Mouse (Mus musculus): Measurements from ENCODE around the gene 6430628N08Rik. TPM values are rescaled to one million over a fixed set of nuclear protein-coding genes. Genes with fewer than 3 reads are reported as not detected.

Gene 6430628N08Rik
- polyA plus RNA-seq, 1 experiment from 2014 or later = 0.44 TPM

DNA sequence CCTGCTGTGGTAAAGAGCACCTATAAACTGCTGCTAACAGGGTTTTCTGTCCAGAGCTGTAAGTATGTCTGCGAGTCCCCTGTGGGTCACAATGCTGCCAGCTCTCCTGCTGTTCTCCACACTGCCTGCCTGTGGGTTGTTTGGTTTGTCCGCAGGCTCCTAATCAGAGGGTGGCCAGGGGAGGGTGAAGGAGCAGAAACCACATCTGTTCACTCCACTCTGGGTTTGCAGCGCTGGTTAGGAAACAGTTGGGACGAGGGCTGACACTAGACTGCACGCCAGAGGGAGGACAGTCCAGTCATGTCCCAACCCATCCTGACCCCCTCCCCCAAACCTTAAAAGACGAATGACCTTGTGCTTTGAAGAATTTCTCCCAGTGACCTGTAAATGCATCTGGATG, 35.4 kb upstream of the 6430628N08Rik start:
- ATAC-seq = no peak
- WGBS = 53% methylated on average over 6 of the region's 6 CpGs
- Histone ChIP-seq H3K4me3 (ENCODE audit: low read length) (no peak overlapping the region), H3K36me3 (ENCODE audit: control insufficient read depth, insufficient read depth, low read length) (no peaks in the 10 kb centered on the region; the same call in 1 of the 2 replicates), H3K27me3 (replicated peaks; ENCODE audit: control insufficient read depth, insufficient read depth, low read length) (no peaks in the 10 kb centered on the region), H3K9me3 (ENCODE audit: control insufficient read depth, low read length) (no peaks in the 10 kb centered on the region), H3K9ac (ENCODE audit: low read depth, low read length) (no peak overlapping the region), H3K4me1 (ENCODE audit: control insufficient read depth, insufficient read depth, low read depth, low read length) (peaks cover 19% of the 10 kb centered on the region), H3K4me2 (ENCODE audit: low read length) (no peak overlapping the region), H3K27ac (ENCODE audit: low read depth, low read length) (no peak overlapping the region)

GRCm38 (mm10) chr4:115855609-115856008, 34.9 kb upstream of the 6430628N08Rik start:
- Histone ChIP-seq H3K27ac (ENCODE audit: low read depth, low read length) (peak overlapping the region; percentile 27; the same call in 1 of the 2 replicates), H3K9me3 (ENCODE audit: control insufficient read depth, low read length) (no peaks in the 10 kb centered on the region), H3K4me1 (ENCODE audit: control insufficient read depth, insufficient read depth, low read depth, low read length) (peaks cover 19% of the 10 kb centered on the region), H3K36me3 (ENCODE audit: control insufficient read depth, insufficient read depth, low read length) (no peaks in the 10 kb centered on the region; the same call in 1 of the 2 replicates), H3K4me3 (ENCODE audit: low read length) (no peak overlapping the region), H3K9ac (ENCODE audit: low read depth, low read length) (no peak overlapping the region), H3K4me2 (ENCODE audit: low read length) (no peak overlapping the region), H3K27me3 (replicated peaks; ENCODE audit: control insufficient read depth, insufficient read depth, low read length) (no peaks in the 10 kb centered on the region)
- WGBS = 15% methylated on average over 4 of the region's 4 CpGs
- peak; percentile 70 for ATAC-seq

DNA sequence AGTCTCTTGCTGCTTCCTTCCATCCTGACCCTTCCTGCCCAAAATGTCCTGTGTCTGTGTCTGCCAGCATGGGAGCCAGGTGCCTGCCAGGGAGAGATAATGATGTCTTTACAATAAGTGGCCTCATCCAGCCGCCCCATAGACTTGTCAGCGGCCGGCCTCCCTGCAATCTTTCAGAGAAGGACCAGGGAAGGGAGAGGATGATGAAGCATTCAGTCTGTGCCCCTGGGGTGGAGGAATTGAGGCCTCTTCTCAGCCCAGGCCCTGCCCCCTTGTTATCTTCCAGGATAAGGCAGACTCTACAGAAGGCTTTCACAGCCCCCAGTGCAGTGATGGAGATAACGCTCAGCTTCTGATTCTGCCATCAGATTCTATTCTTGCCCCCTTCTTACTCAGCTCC, 34.2 kb upstream of the 6430628N08Rik start:
- WGBS = 34% methylated on average over 4 of the region's 4 CpGs
- peak overlapping the region; percentile 42; the same call in 1 of the 2 replicates for H3K9ac ChIP-seq (ENCODE audit: low read depth, low read length)
- peak; percentile 43; the same call in 1 of the 2 replicates for ATAC-seq
- peaks cover 19% of the 10 kb centered on the region for H3K4me1 ChIP-seq (ENCODE audit: control insufficient read depth, insufficient read depth, low read depth, low read length)
- no peak overlapping the region for H3K27ac ChIP-seq (ENCODE audit: low read depth, low read length)
- H3K36me3 ChIP-seq (ENCODE audit: control insufficient read depth, insufficient read depth, low read length) = no peaks in the 10 kb centered on the region
- H3K4me2 ChIP-seq (ENCODE audit: low read length) = no peak overlapping the region
- H3K9me3 ChIP-seq (ENCODE audit: control insufficient read depth, low read length) = no peaks in the 10 kb centered on the region
- H3K27me3 ChIP-seq (replicated peaks; ENCODE audit: control insufficient read depth, insufficient read depth, low read length) = no peaks in the 10 kb centered on the region
- H3K4me3 ChIP-seq (ENCODE audit: low read length) = no peak overlapping the region

- 79% methylated on average over 9 of the region's 9 CpGs for WGBS
- H3K4me1 ChIP-seq (ENCODE audit: control insufficient read depth, insufficient read depth, low read depth, low read length) = peaks cover 19% of the 10 kb centered on the region
Measured at GRCm38 (mm10) chr4:115857293-115857883, 33.1 kb upstream of the 6430628N08Rik start.

DNA sequence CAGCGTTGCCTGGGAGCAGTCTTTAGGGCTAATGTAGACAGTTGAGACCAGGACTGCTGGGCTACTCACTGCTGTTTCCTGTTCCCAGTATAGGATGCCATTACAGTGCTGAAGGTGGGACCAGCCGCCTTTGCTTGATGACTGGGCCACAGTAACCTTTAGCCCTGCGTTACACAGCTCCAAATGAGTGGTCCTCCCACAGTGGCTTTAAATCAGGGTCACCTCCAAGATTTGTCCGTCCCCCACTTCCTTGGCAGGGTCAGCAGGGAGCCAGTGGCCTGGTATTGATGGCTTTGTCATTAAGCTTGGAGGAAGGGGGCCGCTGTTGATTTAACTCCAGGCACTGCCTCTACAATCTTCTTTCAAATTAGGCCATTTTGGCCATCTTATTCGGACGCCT, 27.1 kb upstream of the 6430628N08Rik start:
- ATAC-seq = no peak
- no peaks in the 10 kb centered on the region for H3K27me3 ChIP-seq (replicated peaks; ENCODE audit: control insufficient read depth, insufficient read depth, low read length)
- peaks cover 3% of the 10 kb centered on the region; the same call in 1 of the 2 replicates for H3K4me1 ChIP-seq (ENCODE audit: control insufficient read depth, insufficient read depth, low read depth, low read length)
- H3K9me3 ChIP-seq (ENCODE audit: control insufficient read depth, low read length) = no peaks in the 10 kb centered on the region
- H3K36me3 ChIP-seq (ENCODE audit: control insufficient read depth, insufficient read depth, low read length) = no peaks in the 10 kb centered on the region
- H3K9ac ChIP-seq (ENCODE audit: low read depth, low read length) = no peak overlapping the region
- no peak overlapping the region for H3K4me2 ChIP-seq (ENCODE audit: low read length)
- no peak overlapping the region for H3K27ac ChIP-seq (ENCODE audit: low read depth, low read length)
- H3K4me3 ChIP-seq (ENCODE audit: low read length) = no peak overlapping the region
- 71% methylated on average over 7 of the region's 7 CpGs for WGBS

More at GRCm38 (mm10) chr4:115857293-115857883, 33.1 kb upstream of the 6430628N08Rik start:
- H3K27me3 ChIP-seq (replicated peaks; ENCODE audit: control insufficient read depth, insufficient read depth, low read length) = no peaks in the 10 kb centered on the region
- H3K4me3 ChIP-seq (ENCODE audit: low read length) = no peak overlapping the region
- no peaks in the 10 kb centered on the region for H3K36me3 ChIP-seq (ENCODE audit: control insufficient read depth, insufficient read depth, low read length)
- no peak overlapping the region for H3K27ac ChIP-seq (ENCODE audit: low read depth, low read length)
- no peak overlapping the region for H3K4me2 ChIP-seq (ENCODE audit: low read length)
- no peak overlapping the region for H3K9ac ChIP-seq (ENCODE audit: low read depth, low read length)
- H3K9me3 ChIP-seq (ENCODE audit: control insufficient read depth, low read length) = no peaks in the 10 kb centered on the region
- no peak for ATAC-seq

GRCm38 (mm10) chr4:115863880-115864279, 26.6 kb upstream of the 6430628N08Rik start:
- WGBS = 33% methylated on average over 10 of the region's 10 CpGs
- H3K27ac ChIP-seq (ENCODE audit: low read depth, low read length) = no peak overlapping the region
- H3K4me2 ChIP-seq (ENCODE audit: low read length) = no peak overlapping the region
- H3K9me3 ChIP-seq (ENCODE audit: control insufficient read depth, low read length) = no peaks in the 10 kb centered on the region
- H3K36me3 ChIP-seq (ENCODE audit: control insufficient read depth, insufficient read depth, low read length) = no peaks in the 10 kb centered on the region
- ATAC-seq = 0 out of 2 replicates have a peak, but pooled peaks have one; percentile 50
- no peak overlapping the region for H3K4me3 ChIP-seq (ENCODE audit: low read length)
- H3K9ac ChIP-seq (ENCODE audit: low read depth, low read length) = no peak overlapping the region
- H3K27me3 ChIP-seq (replicated peaks; ENCODE audit: control insufficient read depth, insufficient read depth, low read length) = no peaks in the 10 kb centered on the region
- H3K4me1 ChIP-seq (ENCODE audit: control insufficient read depth, insufficient read depth, low read depth, low read length) = peaks cover 3% of the 10 kb centered on the region; the same call in 1 of the 2 replicates

- 0 out of 2 replicates have a peak, but pooled peaks have one; percentile 43 for ATAC-seq
- Histone ChIP-seq H3K4me2 (ENCODE audit: low read length) (no peak overlapping the region), H3K9ac (ENCODE audit: low read depth, low read length) (no peak overlapping the region), H3K9me3 (ENCODE audit: control insufficient read depth, low read length) (no peaks in the 10 kb centered on the region), H3K27me3 (replicated peaks; ENCODE audit: control insufficient read depth, insufficient read depth, low read length) (no peaks in the 10 kb centered on the region), H3K36me3 (ENCODE audit: control insufficient read depth, insufficient read depth, low read length) (0 out of 2 replicates have a peak, but pooled peaks cover 3% of the 10 kb centered on the region), H3K27ac (ENCODE audit: low read depth, low read length) (no peak overlapping the region), H3K4me3 (ENCODE audit: low read length) (no peak overlapping the region), H3K4me1 (ENCODE audit: control insufficient read depth, insufficient read depth, low read depth, low read length) (peaks cover 3% of the 10 kb centered on the region; the same call in 1 of the 2 replicates)
- 21% methylated on average over 16 of the region's 16 CpGs for WGBS
Measured at GRCm38 (mm10) chr4:115869512-115870210, 20.8 kb upstream of the 6430628N08Rik start.

DNA sequence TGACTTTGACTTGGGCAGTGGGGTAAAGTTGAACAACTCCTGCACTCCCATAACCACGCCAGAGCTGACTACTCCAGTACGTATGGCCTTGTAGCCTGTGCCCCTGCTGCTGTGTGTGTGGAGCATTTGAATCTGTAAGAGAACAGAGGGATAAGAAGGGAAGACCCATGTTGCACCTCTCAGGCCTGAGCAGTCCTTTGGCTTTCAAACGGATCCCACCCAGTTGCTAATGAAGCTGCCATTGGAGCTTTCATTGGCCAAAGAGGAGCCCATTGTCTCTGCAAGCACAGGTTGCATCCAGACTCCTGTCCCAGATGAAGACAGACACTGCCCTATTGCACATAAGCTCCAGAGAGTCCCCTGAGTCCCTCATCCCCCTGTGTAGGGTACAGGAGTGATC, 17.2 kb upstream of the 6430628N08Rik start:
- no peaks in the 10 kb centered on the region for H3K9me3 ChIP-seq (ENCODE audit: control insufficient read depth, low read length)
- H3K4me3 ChIP-seq (ENCODE audit: low read length) = no peak overlapping the region
- 0 out of 2 replicates have a peak, but pooled peaks cover 3% of the 10 kb centered on the region for H3K36me3 ChIP-seq (ENCODE audit: control insufficient read depth, insufficient read depth, low read length)
- no peak overlapping the region for H3K9ac ChIP-seq (ENCODE audit: low read depth, low read length)
- H3K4me1 ChIP-seq (ENCODE audit: control insufficient read depth, insufficient read depth, low read depth, low read length) = peaks cover 8% of the 10 kb centered on the region
- 85% methylated on average over 3 of the region's 3 CpGs for WGBS
- H3K27me3 ChIP-seq (replicated peaks; ENCODE audit: control insufficient read depth, insufficient read depth, low read length) = no peaks in the 10 kb centered on the region
- H3K4me2 ChIP-seq (ENCODE audit: low read length) = no peak overlapping the region
- no peak overlapping the region for H3K27ac ChIP-seq (ENCODE audit: low read depth, low read length)
- ATAC-seq = no peak

- WGBS = 1% methylated on average over 11 of the region's 11 CpGs
- Histone ChIP-seq H3K4me1 (ENCODE audit: control insufficient read depth, insufficient read depth, low read depth, low read length) (peaks cover 12% of the 10 kb centered on the region), H3K27me3 (replicated peaks; ENCODE audit: control insufficient read depth, insufficient read depth, low read length) (no peaks in the 10 kb centered on the region), H3K27ac (ENCODE audit: low read depth, low read length) (no peak overlapping the region), H3K9ac (ENCODE audit: low read depth, low read length) (0 out of 2 replicates have a peak overlapping the region, but pooled peaks have one; percentile 9), H3K4me2 (ENCODE audit: low read length) (no peak overlapping the region), H3K4me3 (ENCODE audit: low read length) (no peak overlapping the region), H3K9me3 (ENCODE audit: control insufficient read depth, low read length) (no peaks in the 10 kb centered on the region), H3K36me3 (ENCODE audit: control insufficient read depth, insufficient read depth, low read length) (0 out of 2 replicates have a peak, but pooled peaks cover 3% of the 10 kb centered on the region)
- peak; percentile 6; the same call in 1 of the 2 replicates for ATAC-seq
Measured at GRCm38 (mm10) chr4:115878216-115878678, 12.2 kb upstream of the 6430628N08Rik start.
